Mouse (Mus musculus): ENCODE measurements at regions not wholly inside any gene's neighbourhood (a gene's known extent, or its start where the extent isn't known, plus 50 kb on each side); places are given as distances from the start of the nearest gene placed in this dataset.

DNA sequence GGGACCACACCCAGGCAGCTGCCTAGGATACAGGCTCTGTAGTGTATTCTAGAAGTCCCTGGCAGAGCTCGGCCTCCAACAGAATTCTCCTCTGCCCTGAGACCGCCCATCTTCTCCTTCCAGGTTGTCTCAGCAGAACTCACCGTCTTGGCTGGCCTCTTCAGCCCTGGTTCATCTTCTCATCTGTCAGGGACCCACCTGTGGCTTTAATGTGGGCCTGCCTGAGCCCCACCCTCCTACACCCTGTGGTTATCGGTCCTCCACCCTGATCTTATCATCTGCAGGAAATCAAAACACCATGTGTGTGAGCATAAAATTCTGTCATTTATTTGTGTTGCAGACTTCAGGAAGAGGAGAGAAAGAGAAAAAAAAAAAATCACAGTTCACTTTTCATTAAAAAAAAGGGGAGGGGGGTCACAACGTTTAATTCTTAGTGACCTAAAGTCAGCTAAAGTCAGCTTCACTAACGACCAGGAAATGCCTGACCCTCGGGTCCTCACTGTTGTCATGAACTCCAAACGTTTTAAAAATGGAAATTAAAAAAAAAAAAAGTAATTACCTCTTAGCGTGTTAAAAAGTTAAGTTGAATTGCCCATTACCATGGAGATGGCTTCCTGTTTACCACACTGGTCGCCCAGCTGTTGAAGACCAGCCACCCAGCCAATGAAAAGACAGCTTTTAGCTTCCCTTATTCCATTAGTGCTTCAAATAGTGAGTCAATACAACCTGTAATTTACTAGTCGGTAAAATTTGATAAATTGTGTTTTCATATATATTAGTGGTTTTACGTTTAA lies 176.7 kb downstream of the Cog6 start:
- no peak for TF ChIP-seq GATA1 (IDR thresholded peaks at IDR 0.05; ENCODE audit: borderline replicate concordance, low read length)
- no peak for TF ChIP-seq FLI1 (IDR thresholded peaks at IDR 0.05; ENCODE audit: low read length)

All from megakaryocyte, embryonic 14.5 days (primary cell).